Mouse (Mus musculus): ENCODE measurements around the gene Gm12184. TPM values are rescaled to one million over a fixed set of nuclear protein-coding genes. Genes with fewer than 3 reads are reported as not detected.
"Not testable (repeated sequence)": the region's sequence is repeated elsewhere in the genome, so short reads cannot be mapped to it uniquely, and the experiment has no call there.

Gene Gm12184
- polyA plus RNA-seq, 1 experiment from 2014 or later = 3.0 TPM

DNA sequence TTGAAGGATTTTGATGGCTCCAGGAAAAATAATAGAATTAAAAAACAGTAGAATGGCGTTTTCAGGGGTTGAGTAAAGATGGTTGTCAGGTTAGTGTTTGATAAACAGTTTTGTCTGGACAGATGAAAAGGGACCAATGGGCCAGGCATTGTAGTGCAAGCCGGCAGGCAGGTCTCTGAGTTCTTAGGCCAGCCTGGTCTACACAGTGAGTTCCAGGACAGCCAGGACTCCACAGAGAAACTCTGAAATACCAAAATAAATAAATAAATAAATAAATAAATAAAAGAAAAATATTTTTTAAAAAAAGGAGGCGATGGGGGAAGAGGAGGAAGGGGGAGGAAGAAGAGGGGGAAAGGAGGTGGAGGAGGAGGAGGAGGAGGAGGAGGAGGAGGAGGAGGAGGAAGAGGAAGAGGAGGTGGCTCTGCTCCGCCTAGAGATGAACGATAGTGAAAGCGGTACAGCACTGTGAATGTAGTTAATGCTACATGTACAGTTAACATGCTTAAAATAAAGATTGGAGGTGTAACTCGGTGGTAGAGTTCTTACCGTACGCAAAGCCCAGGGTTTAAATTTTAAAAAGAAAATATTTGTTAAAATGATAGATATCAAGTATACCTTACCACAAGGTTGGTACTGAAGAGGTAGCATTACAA, 6.7 kb upstream of the Gm12184 start:
- no peaks in the 10 kb centered on the region for H3K9me3 ChIP-seq (ENCODE audit: control insufficient read depth, low read length)
- no peak overlapping the region for H3K9ac ChIP-seq (replicated peaks; ENCODE audit: low read depth, low read length)
- peaks cover 2% of the 10 kb centered on the region; the same call in 1 of the 2 replicates for H3K27me3 ChIP-seq (ENCODE audit: control insufficient read depth, insufficient read depth, low read length)
- H3K36me3 ChIP-seq (ENCODE audit: control insufficient read depth, insufficient read depth, low read length) = no peaks in the 10 kb centered on the region
- peak overlapping the region; percentile 48 for H3K4me2 ChIP-seq (ENCODE audit: low read depth, low read length)
- H3K4me1 ChIP-seq (ENCODE audit: control insufficient read depth, insufficient read depth, low read length) = no peaks in the 10 kb centered on the region
- WGBS = 44% methylated on average over 8 of the region's 9 CpGs
- ATAC-seq (ENCODE audit: low read depth) = peak; percentile 4; the same call in 1 of the 2 replicates
- peak overlapping the region; percentile 53 for H3K4me3 ChIP-seq (ENCODE audit: low read depth, low read length)
- H3K27ac ChIP-seq (ENCODE audit: low read depth, low read length) = no peak overlapping the region

DNA sequence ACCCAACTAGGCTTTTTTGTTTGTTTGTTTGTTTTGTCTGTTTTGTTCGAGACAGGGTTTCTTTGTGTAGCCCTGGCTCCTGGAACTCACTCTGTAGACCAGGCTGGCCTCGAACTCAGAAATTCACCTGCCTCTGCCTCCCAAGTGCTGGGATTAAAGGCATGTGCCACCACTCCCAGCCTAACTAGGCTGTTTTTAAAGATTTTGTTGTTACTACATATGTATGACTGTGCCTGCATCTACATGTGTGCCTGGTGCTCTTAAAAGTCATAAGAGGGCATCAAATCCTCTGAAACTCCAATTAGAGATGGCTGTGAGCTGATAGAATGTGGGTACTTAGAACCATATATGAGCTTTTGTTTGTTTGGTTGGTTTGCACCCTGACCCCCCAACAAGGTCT, 4.8 kb upstream of the Gm12184 start:
- Histone ChIP-seq H3K9ac (replicated peaks; ENCODE audit: low read depth, low read length) (no peak overlapping the region), H3K27ac (ENCODE audit: low read depth, low read length) (no peak overlapping the region), H3K4me2 (ENCODE audit: low read depth, low read length) (no peak overlapping the region), H3K9me3 (ENCODE audit: control insufficient read depth, low read length) (no peaks in the 10 kb centered on the region), H3K4me3 (ENCODE audit: low read depth, low read length) (no peak overlapping the region), H3K36me3 (ENCODE audit: control insufficient read depth, insufficient read depth, low read length) (no peaks in the 10 kb centered on the region), H3K4me1 (ENCODE audit: control insufficient read depth, insufficient read depth, low read length) (peaks cover 3% of the 10 kb centered on the region; the same call in 1 of the 2 replicates), H3K27me3 (ENCODE audit: control insufficient read depth, insufficient read depth, low read length) (no peaks in the 10 kb centered on the region)
- WGBS = 70% methylated on average over 2 of the region's 2 CpGs
- no peak for ATAC-seq (ENCODE audit: low read depth)

DNA sequence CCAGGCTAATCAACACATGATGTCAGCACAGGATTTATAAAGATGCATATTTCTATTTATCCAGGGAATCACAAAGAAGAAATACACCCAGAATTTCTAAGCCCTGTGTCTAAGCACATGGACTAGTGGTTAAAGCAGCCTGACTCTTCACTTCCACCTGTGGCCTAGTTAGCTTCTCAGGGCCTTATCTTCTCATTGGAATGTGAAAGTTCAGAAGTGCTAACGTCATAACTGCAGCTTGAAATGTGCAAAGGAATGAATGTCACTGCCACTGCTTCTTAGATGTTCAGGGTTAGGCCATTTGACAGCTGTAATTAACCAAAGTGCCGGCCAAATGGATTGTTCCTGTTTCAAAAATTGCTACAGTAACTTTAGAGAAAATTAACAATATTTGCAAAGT, 3.8 kb upstream of the Gm12184 start:
- WGBS = 83% methylated on average over 2 of the region's 2 CpGs
- no peak overlapping the region for H3K4me3 ChIP-seq (ENCODE audit: low read depth, low read length)
- H3K9me3 ChIP-seq (ENCODE audit: control insufficient read depth, low read length) = no peaks in the 10 kb centered on the region
- H3K27ac ChIP-seq (ENCODE audit: low read depth, low read length) = no peak overlapping the region
- H3K9ac ChIP-seq (replicated peaks; ENCODE audit: low read depth, low read length) = no peak overlapping the region
- no peak for ATAC-seq (ENCODE audit: low read depth)
- no peak overlapping the region for H3K4me2 ChIP-seq (ENCODE audit: low read depth, low read length)
- no peaks in the 10 kb centered on the region for H3K36me3 ChIP-seq (ENCODE audit: control insufficient read depth, insufficient read depth, low read length)
- peaks cover 3% of the 10 kb centered on the region; the same call in 1 of the 2 replicates for H3K4me1 ChIP-seq (ENCODE audit: control insufficient read depth, insufficient read depth, low read length)
- no peaks in the 10 kb centered on the region for H3K27me3 ChIP-seq (ENCODE audit: control insufficient read depth, insufficient read depth, low read length)

DNA sequence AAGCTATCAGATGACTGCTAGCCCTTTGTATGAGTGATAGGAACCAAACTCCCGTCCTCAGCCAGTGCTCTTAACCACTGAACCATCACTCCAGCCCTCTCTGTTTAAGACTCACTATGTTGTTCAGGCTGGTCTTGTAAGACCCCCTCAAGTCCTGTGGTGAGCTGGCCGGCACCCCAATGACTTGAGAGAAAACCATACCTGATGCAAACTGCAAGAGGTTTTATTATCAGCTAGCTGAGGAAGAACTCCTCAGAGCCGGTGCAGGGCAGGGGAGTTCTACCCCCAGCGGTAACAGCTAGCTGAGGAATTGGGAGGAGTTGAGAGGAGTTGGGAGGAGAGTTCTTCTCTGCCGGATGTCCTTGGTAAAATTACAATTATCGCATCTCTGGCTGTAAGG, 1.5 kb upstream of the Gm12184 start:
- no peak for ATAC-seq (ENCODE audit: low read depth)
- WGBS = 67% methylated on average over 6 of the region's 6 CpGs
- no peak overlapping the region for H3K9ac ChIP-seq (replicated peaks; ENCODE audit: low read depth, low read length)

DNA sequence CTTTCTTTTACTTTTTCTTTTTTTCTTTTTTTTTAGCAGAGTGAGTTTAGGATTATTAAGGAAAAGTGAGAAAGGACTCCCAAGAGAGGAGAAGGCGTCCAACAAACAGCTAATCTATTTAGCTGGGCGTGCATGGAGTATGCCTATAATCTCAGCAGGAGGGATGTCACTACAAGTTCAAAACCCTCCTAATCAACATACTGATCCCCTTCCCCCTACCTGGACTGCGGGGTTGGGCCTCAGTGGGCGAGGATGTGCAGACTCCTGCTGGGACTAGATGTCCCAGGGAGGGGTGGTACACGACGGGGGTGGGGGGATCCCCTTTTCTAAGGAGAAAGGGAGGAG, 269 bp upstream of the Gm12184 start:
- Histone ChIP-seq H3K4me2 (ENCODE audit: low read depth, low read length) (peak overlapping the region; percentile 48), H3K9ac (replicated peaks; ENCODE audit: low read depth, low read length) (0 out of 2 replicates have a peak overlapping the region, but pooled peaks have one; percentile 25), H3K4me1 (ENCODE audit: control insufficient read depth, insufficient read depth, low read length) (peaks cover 3% of the 10 kb centered on the region; the same call in 1 of the 2 replicates), H3K4me3 (ENCODE audit: low read depth, low read length) (peak overlapping the region; percentile 37), H3K27ac (ENCODE audit: low read depth, low read length) (no peak overlapping the region), H3K27me3 (ENCODE audit: control insufficient read depth, insufficient read depth, low read length) (no peaks in the 10 kb centered on the region), H3K36me3 (ENCODE audit: control insufficient read depth, insufficient read depth, low read length) (no peaks in the 10 kb centered on the region), H3K9me3 (ENCODE audit: control insufficient read depth, low read length) (no peaks in the 10 kb centered on the region)
- WGBS = 0% methylated on average over 6 of the region's 6 CpGs
- 0 out of 2 replicates have a peak, but pooled peaks have one; percentile 25 for ATAC-seq (ENCODE audit: low read depth)

More for the DNA sequence above, 1.5 kb upstream of the Gm12184 start:
- peaks cover 3% of the 10 kb centered on the region; the same call in 1 of the 2 replicates for H3K4me1 ChIP-seq (ENCODE audit: control insufficient read depth, insufficient read depth, low read length)
- H3K4me2 ChIP-seq (ENCODE audit: low read depth, low read length) = no peak overlapping the region
- H3K9me3 ChIP-seq (ENCODE audit: control insufficient read depth, low read length) = no peaks in the 10 kb centered on the region
- no peak overlapping the region for H3K27ac ChIP-seq (ENCODE audit: low read depth, low read length)
- no peak overlapping the region for H3K4me3 ChIP-seq (ENCODE audit: low read depth, low read length)
- no peaks in the 10 kb centered on the region for H3K36me3 ChIP-seq (ENCODE audit: control insufficient read depth, insufficient read depth, low read length)
- no peaks in the 10 kb centered on the region for H3K27me3 ChIP-seq (ENCODE audit: control insufficient read depth, insufficient read depth, low read length)

DNA sequence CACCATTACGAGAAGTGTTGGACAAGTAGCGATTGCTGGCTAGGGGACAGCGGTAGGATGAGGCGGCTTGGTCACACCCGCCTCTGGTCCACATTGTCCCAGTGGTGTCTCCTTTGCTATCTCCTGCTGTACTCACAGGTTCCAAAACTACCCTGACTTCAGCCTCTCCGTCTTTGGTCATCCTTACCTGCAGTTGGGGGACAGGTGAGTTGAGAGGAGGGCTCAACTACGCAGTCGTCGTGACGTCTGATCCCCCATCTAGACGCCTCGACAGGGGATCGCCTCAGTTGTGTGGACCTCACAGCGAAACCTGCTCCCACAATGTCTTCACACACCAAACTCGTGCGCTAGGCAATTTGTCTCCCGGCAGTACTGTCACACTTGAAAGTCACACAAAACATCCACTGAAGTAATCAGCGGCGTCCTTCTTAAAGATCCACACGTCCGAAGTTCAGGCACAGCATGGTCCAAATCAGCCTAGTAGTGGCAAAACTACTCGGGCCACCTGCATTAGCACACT, 2.1 kb downstream of the Gm12184 start:
- WGBS = 5% methylated on average over 22 of the region's 22 CpGs
- no peaks in the 10 kb centered on the region for H3K27me3 ChIP-seq (ENCODE audit: control insufficient read depth, insufficient read depth, low read length)
- H3K27ac ChIP-seq (ENCODE audit: low read depth, low read length) = no peak overlapping the region
- no peak overlapping the region for H3K9ac ChIP-seq (replicated peaks; ENCODE audit: low read depth, low read length)
- H3K4me3 ChIP-seq (ENCODE audit: low read depth, low read length) = peak overlapping the region; percentile 20
- H3K4me2 ChIP-seq (ENCODE audit: low read depth, low read length) = peak overlapping the region; percentile 39
- no peaks in the 10 kb centered on the region for H3K9me3 ChIP-seq (ENCODE audit: control insufficient read depth, low read length)
- ATAC-seq (ENCODE audit: low read depth) = no peak
- H3K4me1 ChIP-seq (ENCODE audit: control insufficient read depth, insufficient read depth, low read length) = peaks cover 3% of the 10 kb centered on the region; the same call in 1 of the 2 replicates
- no peaks in the 10 kb centered on the region for H3K36me3 ChIP-seq (ENCODE audit: control insufficient read depth, insufficient read depth, low read length)

DNA sequence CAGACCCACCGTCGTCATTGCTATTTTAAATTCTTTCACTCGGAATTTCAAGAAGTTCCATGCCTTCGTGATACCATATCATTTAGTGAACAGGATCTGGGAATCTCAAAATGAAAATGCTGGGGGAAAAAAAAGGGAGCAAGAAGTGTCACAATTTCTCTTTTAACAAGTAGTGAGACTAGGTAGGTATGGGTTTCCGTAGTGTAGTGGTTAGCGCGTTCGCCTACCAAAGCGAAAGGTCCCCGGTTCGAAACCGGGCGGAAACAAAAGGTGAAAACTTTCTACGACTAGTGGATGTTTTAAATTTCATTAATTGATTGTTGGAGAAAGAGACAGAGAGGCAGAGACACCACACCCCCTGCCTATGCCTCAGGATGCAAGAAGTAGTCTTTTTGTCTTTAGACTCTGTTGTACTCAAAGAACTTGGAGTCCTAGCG, 2.9 kb downstream of the Gm12184 start:
- Histone ChIP-seq H3K9ac (replicated peaks; ENCODE audit: low read depth, low read length) (no peak overlapping the region), H3K9me3 (ENCODE audit: control insufficient read depth, low read length) (no peaks in the 10 kb centered on the region), H3K4me3 (ENCODE audit: low read depth, low read length) (peak overlapping the region; percentile 20; the same call in 1 of the 2 replicates), H3K27me3 (ENCODE audit: control insufficient read depth, insufficient read depth, low read length) (no peaks in the 10 kb centered on the region), H3K4me2 (ENCODE audit: low read depth, low read length) (peak overlapping the region; percentile 39), H3K36me3 (ENCODE audit: control insufficient read depth, insufficient read depth, low read length) (no peaks in the 10 kb centered on the region), H3K27ac (ENCODE audit: low read depth, low read length) (no peak overlapping the region), H3K4me1 (ENCODE audit: control insufficient read depth, insufficient read depth, low read length) (peaks cover 3% of the 10 kb centered on the region; the same call in 1 of the 2 replicates)
- peak; percentile 25; the same call in 1 of the 2 replicates for ATAC-seq (ENCODE audit: low read depth)
- under 1% methylated on average over 15 of the region's 15 CpGs for WGBS

DNA sequence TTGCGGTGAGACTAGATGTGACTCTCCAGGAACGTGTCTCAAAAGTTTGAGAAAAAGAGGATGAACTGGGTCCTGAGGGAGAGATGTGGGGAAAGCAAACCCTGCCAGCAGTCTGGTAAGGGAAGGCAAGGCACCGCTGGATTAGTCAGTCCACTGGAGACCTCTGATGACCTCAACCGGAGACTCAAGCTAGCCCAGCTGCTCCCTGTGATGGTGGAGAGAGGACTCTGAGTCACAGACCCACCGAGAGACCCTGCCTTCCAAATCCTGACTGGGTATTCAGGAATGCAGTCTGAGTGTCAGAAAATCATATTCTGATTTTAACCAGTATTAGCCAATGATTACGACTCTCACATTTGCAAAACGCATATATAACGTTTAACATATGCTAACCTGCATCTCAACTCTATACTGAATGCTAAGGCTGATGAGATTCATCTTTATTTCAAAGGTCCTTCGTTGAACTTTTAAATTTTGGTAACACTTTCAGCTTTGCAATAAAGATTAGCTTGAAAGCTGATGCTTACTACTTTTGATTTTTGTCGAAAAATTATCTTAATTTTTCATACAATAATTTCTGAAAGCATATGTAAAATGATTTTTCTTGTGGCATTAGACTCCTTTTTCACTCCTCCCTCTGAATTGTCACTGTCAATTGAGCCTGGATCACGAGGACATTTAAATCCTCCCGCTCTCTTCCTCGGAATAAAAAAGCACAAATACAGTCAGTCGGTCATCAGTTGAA, 3.5 kb downstream of the Gm12184 start:
- Histone ChIP-seq H3K27ac (ENCODE audit: low read depth, low read length) (no peak overlapping the region), H3K9ac (replicated peaks; ENCODE audit: low read depth, low read length) (no peak overlapping the region), H3K4me3 (ENCODE audit: low read depth, low read length) (peak overlapping the region; percentile 20; the same call in 1 of the 2 replicates), H3K4me2 (ENCODE audit: low read depth, low read length) (peak overlapping the region; percentile 39; the same call in 1 of the 2 replicates), H3K9me3 (ENCODE audit: control insufficient read depth, low read length) (no peaks in the 10 kb centered on the region), H3K4me1 (ENCODE audit: control insufficient read depth, insufficient read depth, low read length) (peaks cover 3% of the 10 kb centered on the region; the same call in 1 of the 2 replicates), H3K27me3 (ENCODE audit: control insufficient read depth, insufficient read depth, low read length) (no peaks in the 10 kb centered on the region), H3K36me3 (ENCODE audit: control insufficient read depth, insufficient read depth, low read length) (no peaks in the 10 kb centered on the region)
- 40% methylated on average over 14 of the region's 14 CpGs for WGBS
- no peak for ATAC-seq (ENCODE audit: low read depth)

DNA sequence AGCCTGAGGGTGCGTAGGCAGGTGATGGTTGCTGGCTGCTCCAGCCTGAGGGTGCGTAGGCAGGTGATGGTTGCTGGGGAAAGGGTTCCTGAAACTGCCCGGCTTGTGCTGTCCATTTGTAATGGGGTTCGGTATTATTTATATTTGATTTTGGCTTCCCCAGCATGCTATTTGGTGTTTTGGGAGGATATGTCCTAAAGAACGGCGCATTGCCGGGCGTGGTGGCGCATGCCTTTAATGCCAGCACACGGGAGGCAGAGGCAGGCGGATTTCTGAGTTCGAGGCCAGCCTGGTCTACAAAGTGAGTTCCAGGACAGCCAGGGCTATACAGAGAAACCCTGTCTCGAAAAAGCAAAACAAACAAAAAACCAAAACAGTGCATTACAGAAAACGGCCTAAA, 5.2 kb downstream of the Gm12184 start:
- 86% methylated on average over 14 of the region's 14 CpGs for WGBS
- not testable (repeated sequence) for H3K36me3 ChIP-seq (ENCODE audit: control insufficient read depth, insufficient read depth, low read length); H3K27me3 ChIP-seq (ENCODE audit: control insufficient read depth, insufficient read depth, low read length); ATAC-seq (ENCODE audit: low read depth); H3K4me1 ChIP-seq (ENCODE audit: control insufficient read depth, insufficient read depth, low read length); H3K4me3 ChIP-seq (ENCODE audit: low read depth, low read length); H3K4me2 ChIP-seq (ENCODE audit: low read depth, low read length); H3K9me3 ChIP-seq (ENCODE audit: control insufficient read depth, low read length); H3K27ac ChIP-seq (ENCODE audit: low read depth, low read length); H3K9ac ChIP-seq (replicated peaks; ENCODE audit: low read depth, low read length)

Measured in neural tube, embryonic 14.5 days (tissue).